Mouse (Mus musculus): Measurements from ENCODE around the gene Calhm1.
A peak's percentile ranks its signal among the peaks of the same experiment; 100 is the strongest.
"Not testable (repeated sequence)": the region's sequence is repeated elsewhere in the genome, so short reads cannot be mapped to it uniquely, and the experiment has no call there.

The Calhm1 gene

DNA sequence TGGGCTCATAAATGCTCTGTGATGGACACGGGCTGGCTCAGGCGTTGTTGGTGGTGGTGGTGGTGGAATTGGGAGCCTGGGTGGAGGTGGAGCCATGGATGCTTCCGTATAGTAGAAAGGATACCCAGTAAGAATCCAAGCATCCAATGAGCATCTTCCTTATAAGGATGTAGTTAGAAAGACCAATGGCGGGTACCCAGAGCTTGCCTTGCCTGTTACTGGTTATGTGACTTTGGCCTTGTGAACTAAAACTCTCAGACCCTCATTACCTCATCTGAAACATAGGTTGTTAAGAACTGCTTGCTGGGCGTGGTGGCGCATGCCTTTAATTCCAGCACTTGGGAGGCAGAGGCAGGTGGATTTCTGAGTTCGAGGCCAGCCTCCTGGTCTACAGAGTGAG is 9.7 kb upstream of the Calhm1 start:
- no peak for DNase-seq (ENCODE audit: low read depth, low spot score)

DNA sequence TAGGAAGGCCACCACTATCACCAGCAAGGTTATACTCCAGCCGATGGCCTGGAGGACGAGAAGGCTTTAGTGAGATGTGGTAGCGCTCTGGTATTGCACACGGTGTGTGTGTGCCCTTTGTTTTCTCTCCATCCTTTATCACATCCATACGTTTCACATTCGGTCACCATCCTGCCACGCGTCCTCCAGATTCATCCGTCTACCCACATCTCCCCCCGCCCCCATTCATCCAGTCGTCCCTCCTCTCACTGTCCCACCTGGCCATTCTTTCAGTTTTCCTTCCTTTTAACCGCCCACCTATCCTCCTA is 8.0 kb upstream of the Calhm1 start:
- no peak for DNase-seq (ENCODE audit: low read depth, low spot score)

DNA sequence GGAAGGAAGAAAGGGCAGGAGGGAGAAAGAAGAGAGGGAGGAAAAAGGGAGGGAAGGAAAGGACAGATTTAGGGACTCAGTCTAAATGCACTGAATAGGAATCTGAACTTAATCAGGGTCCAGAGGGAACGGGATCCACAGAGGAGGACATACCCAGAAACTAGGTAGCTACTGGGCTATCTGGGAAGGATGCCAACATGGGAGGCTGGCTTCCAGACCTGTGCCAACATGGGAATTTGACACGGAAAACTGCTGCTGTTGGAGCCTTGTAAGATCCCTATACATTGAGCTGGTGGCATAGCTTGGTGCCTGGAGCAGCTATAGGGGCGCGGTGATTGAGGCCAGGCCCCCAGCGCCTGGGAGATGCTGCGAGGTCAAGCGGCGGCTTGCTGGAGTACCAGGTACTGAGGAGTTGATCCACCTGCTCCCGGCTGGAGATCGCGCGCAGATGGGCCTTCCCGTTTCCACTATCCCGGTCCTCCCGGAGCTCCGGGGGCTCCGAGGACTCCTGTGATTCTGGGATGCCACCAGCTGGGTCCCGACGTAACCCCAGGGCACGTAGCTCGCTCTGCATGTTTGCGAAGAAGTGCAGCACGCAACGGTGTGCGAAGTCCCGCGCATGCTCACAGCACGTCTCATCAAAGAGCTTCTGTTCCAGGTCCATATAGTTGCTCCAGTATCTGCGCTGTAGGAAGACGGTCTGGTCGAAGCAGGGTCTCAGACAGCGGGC is 7.4 kb upstream of the Calhm1 start:
- no peak for DNase-seq (ENCODE audit: low read depth, low spot score)

DNA sequence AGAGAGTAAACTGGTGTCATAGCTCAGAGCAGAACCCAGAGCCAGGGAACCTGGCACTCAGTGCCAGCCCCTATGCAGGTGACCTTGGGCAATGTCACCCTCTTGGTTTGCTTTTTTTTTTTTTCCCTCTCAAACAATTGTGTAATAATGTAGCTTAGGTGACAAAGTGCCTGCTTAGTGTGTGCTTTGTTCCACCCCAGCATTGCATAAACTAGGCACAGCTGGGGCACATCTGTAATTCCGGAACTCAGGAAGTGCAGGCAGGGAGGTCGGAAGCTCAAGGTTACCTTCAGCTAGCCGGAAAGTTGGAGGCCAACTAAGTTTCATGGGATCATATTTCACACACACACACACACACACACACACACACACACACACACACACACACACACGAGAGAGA is 5.8 kb upstream of the Calhm1 start:
- DNase-seq (ENCODE audit: low read depth, low spot score), result no peak

DNA sequence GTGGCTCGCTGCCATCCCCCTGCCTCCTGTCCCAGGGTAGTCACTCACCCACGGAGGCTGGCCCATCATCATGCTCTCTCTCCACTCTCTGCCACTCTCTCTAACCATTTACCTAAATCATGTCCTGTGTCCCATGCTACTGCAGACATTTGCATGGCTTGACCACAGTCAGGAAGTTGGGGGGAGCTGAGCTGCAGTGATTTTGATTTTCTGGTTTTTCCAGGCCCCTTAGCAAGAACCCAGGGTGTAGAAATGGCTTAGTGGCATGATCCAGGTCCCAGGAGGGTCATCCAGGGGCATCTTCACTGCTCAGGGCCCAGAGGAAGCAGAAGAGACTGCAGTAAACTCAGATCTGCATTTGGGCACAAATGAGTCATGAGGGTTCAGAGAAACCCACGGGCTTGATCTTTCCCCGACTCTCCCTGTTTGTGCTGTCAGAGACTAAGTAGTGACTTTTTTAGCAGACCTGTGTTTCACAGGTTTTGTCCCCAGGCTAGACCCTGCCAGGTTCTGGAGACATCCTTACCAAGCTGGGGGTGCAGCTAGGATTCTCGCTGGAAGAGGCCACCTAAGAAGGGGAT is 4.3 kb upstream of the Calhm1 start:
- no peak for DNase-seq (ENCODE audit: low read depth, low spot score)

DNA sequence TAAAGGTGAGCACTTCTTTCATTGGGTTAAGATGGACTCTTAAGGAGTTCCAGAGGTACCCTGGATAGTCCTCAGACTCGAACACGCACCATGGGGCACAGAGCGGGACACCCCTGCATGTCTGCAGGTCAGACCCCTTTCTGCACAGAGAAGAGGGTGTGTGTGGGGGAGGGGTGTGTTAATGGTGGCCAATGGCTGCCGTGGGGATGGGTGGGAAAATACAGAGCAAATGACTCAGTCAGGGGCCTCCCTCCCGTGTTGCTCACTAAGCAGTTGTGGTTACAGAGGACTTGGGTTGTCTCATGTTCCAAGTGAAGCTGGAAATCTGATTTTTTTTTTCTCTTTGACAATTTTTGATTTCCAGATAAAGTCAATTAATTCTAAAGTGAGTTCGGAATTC is 1.6 kb downstream of the Calhm1 start:
- DNase-seq (ENCODE audit: low read depth, low spot score), result no peak

DNA sequence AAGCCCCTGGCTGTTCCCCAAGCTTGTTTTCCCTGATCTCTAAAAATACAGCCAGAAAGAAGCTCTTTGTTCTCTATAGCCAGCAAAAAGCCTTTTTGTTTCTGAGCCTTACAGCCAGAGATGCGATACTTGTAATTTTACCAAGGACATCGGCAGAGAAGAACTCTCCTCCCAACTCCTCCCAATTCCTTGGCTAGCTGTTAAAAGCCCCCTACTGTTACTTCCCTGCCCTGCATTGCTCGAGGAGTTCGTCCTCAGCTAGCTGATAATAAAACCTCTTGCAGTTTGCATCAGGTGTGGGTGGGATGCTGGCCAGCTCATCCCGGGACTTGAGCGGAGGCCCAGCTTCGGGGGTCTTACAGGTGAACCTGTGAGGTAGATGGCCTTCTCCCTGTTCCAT is 4.4 kb downstream of the Calhm1 start:
- not testable (repeated sequence) for DNase-seq (ENCODE audit: low read depth, low spot score)

DNA sequence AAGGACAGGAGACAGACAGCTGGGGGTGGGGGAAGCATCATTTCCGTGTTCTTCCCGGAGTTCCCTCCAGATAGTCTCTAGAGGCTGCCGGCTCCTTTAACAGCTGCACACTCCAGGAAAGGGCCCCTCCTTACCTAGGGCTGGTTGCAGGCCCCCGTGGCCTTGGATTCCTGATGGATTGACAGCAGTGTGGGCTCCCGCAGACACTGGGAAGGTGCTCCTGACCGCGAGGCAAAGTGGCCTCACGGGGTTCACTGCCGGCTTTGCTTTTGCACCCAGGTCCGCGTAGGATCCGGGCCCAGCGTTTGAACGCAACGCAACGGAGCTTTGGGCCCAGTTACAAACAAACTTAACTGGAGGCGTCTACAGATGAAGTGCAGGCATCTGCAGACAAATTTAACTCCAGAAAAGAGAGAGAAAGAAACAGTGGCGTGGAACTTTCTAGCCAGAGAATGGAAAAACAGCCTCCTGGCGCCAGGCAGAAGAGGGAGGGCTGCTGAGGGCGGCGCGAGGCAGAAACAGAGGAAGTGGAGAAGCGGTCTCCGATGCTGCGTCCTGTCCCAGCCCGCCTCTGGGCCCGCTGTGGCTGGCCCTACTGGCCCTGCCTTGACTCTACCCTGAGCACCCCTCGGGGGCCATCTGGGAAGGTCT is 6.2 kb downstream of the Calhm1 start, which contains the start of gene Calhm2:
Calhm2 (minus strand) TSS at position 524 of the 651 bp plus-strand sequence.
- peak; percentile 64 for DNase-seq (ENCODE audit: low read depth, low spot score)

DNA sequence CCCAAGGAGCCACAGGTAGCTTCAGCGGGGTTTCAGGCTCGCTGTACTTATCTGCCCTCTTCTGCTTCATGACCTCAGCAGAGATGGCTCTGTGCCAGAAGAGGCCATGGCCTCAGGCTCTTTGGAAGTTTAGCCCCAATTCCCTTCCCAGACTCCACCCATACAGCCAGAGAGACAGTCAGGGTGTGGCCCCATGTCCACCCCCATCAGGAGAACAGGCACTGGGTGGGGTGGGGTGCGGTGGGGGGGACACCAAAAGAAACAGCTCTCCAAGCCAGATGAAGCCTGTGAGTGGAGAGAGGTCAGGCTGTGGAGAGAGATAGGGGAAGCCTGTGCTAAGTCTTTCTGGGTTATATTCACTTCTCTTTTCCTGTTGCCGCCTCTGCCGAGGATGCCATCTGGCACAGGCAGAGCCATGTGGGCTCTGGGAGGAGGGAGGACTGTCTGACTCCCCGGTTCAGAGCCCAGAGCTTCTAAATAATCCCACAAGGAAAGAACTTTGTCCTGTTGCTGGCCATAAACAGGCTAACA is 6.9 kb downstream of the Calhm1 start:
- DNase-seq (ENCODE audit: low read depth, low spot score), result peak; percentile 49

DNA sequence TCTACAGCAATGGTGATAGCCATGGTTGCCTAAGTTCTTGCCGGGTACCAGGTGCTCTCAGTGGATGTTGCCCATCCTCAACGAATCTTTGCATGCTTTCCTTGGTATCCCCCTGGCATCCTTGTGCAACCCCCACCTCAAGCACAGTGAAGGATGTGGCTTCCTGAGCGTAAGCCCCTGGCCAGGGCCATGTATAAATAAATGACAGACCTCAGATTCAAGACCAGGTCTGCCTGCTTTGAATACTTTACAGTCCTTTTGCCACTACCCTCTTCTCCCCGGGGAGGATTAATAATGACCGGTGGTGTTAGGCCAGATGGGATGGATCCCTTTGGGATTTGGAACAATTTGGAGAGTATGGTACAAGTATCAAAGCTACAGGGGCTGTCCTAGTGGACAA is 7.9 kb downstream of the Calhm1 start:
- DNase-seq (ENCODE audit: low read depth, low spot score), result no peak

DNA sequence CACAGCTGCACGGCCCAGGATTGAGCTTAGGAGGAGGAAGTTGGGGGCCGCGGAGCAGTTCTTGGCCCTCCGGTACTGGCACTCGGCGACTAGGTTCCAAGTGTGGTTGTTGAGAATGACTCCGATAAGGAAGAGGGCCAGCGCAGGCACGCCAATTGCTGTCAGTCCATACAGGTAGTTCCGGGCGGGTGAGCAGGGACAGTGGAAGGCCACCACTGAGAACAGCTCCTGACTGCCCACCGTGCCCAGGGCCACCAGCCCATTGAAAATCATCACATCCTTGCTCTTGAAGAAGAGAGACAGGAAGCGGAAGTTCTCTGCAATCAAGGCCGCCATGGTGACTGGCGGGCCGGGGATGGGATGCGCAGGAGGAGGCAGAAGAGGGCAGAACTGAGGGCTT is 8.5 kb downstream of the Calhm1 start:
- DNase-seq (ENCODE audit: low read depth, low spot score), result peak; percentile 29

DNA sequence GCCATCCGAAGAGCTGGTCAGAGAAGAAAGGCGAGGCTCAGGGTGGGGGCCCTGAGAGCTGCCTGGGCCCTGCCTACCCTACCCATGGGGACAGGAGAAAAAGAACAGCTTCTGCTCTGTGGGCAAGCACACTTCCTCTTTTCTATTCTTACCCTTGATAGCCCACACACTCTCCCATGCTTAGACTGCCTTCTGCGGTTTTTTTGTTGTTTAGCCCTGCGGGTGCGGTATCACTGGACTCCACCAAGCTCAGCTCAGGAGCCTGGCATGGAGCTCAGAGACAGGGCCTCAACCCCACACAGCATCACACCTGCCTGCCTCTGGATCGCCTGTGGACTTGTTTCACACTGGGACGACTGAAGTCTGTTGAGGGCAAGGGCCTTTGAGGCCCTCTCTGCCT is 10.9 kb downstream of the Calhm1 start:
- DNase-seq (ENCODE audit: low read depth, low spot score), result peak; percentile 18

DNA sequence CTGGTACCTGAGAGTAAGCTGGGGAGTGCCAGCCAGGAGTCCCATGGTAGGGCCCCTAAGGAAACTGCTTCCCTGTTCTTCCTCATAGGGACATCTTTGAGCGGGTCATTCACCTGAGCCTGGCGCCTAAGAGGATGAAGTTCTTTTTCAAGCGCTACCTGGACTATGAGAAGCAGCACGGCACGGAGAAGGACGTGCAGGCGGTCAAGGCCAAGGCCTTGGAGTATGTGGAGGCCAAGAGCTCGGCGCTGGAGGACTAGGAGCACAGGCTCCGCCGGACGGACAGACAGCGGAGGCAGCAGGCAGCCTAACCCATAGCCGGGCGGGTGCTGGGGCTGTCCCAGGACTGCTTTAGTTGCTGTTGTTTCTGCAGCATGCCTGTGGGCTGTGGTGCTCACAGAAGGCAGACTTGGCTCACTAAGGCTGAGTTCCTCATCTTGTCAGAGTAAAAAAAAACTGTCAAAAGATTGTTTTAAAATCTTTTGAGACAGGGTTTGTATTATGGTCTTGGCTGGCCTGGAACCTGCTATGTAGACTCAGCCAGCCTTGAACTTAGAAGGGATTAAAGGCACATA is 13.4 kb downstream of the Calhm1 start:
- DNase-seq (ENCODE audit: low read depth, low spot score), result no peak

DNA sequence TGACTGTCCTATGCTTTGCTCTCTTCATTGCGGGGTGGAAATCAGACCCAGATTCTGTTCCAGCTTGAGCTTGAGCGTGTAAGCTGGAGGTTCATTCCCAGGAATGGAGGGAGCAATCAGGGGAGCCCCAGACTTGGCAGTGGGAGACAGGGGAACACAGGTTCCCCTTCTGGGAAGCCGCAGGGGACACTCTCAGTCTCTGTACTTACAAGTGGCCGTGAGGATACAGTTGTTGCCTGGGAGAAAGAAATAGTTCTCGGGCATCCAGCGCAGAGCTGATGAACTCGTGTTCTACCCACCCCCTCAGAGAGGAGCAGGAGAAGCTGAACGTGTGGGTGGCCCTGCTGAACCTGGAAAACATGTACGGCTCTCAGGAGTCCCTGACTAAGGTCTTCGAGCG is 15.2 kb downstream of the Calhm1 start:
- DNase-seq (ENCODE audit: low read depth, low spot score), result no peak

DNA sequence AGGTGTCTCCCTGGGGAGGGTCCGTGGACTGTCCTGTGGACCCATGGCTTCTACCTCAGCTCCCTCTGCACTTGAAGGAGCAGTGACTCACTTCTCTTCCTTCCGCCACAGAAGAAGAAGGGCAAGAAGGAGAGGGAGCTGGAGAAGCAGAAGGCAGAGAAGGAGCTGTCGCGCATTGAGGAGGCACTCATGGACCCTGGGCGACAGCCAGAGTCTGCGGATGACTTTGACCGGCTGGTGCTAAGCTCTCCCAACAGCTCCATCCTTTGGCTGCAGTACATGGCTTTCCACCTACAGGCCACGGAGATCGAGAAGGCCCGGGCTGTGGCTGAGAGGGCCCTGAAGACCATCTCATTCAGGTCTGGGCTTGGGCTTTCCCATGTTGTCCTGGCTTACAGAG is 15.9 kb downstream of the Calhm1 start:
- no peak for DNase-seq (ENCODE audit: low read depth, low spot score)

DNA sequence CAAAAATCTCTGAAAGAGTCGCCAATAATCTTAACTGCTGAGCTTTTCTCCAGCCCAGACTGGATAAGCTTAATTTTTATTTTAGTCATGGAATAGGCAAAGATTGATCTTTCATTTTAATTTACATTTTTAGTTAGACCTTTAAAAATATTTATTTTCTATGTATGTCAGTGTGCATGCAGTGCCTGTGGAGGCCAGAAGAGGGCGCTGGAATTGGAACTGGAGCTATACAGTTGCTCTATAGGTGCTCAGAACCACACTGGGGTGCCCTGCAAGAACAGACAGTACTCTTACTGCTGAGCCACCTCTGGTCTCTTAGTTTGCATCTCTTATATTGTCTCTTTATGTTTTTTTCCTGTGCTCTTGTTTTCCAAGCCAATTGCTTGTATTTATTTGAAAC is 21.3 kb downstream of the Calhm1 start:
- DNase-seq (ENCODE audit: low read depth, low spot score), result peak; percentile 57

DNA sequence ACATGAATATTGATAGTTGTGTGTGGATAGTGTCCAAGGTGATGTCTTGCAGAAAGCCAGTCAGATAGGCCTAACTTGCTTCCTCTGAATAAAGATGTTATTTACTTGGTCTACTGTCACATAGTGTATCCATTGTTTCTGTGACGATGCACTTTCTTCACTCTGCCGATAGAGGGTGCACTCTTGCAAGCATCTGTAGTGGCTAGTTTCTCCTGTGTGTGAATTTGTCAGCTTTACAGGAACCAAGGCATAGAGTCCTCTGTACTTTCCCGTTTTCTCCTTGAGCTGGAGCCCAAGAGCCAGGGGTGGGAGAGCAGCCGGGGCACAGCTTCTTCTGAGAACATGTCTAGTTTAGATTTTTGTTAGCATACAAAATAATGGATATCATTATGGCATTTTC is 23.0 kb downstream of the Calhm1 start:
- peak; percentile 43 for DNase-seq (ENCODE audit: low read depth, low spot score)

DNA sequence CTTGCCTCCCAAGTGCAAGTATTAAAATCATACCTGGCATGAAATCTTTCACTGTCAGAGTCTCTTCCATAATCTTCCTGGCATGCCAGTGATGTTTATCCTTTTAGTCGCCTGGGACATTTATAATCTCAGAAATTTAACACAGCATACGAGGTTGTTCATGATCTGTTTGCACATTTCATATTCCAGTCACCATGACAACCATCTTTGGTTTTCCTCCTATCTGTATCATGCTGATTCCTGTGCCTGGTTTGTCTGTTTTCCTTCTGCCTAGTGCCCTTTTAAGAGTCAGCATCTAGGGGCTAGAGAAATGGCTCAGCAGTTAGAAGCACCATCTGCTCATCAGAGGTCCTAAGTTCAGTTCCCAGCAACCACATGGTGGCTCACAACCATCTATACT is 25.4 kb downstream of the Calhm1 start:
- no peak for DNase-seq (ENCODE audit: low read depth, low spot score)

DNA sequence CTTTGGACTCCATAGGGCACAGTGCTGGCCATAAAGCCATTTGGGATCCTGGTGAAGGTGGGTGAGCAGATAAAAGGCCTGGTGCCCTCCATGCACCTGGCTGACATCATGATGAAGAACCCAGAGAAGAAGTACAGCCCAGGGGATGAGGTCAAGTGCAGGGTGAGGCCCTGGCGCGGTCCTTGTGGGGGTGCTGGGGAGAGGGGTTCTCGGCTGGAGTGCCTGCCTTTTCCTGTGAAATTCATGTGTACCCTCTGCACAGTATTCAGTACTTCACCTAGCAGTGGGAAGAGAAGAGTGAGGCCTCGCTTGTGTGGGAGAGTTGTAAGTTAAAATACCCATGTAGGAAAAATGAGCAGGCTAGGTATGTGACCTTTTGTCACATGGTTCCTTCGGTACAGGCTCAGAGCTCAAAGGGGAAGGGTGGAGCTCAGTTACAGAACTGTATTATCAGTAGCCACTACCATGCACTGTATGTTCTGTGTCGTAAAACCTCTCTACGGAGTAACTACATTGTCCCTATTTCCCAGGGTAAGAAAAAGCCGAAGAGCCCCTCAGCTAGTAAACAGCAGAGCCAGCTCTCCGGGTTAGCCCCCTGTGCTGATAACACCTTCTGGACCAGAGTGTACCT is 39.3 kb downstream of the Calhm1 start:
- DNase-seq (ENCODE audit: low read depth, low spot score), result no peak

DNA sequence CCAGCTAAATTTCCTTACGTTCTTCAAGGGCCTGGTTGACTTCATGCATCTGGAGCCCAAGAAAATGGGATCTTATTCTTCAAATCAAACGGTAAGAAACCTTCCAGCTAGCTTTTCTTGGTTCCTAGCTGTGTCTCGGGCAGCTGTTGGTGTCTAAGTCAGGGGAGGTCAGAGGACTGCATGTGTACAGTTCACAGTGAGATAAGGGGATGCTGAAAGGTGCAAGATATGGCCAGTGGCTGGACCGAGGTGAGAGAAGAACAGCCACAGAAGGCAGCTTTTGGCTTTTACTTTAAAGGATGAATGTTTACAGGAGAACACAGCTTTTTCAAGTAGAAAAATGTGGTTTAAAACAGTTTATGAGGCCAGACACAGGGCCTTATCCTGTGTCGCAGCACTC is 43.0 kb downstream of the Calhm1 start:
- no peak for DNase-seq (ENCODE audit: low read depth, low spot score)

Measured in CD4-positive helper T cell, adult 2 months (primary cell).